Mouse (Mus musculus) hindbrain, embryonic 13.5 days (tissue): ENCODE results near the gene Sppl3. TPM values are rescaled to one million over a fixed set of nuclear protein-coding genes. Genes with fewer than 3 reads are reported as not detected.

Experiments used
- ATAC-seq: fragments of 200-750 bp; cut with Nextera tagmentation; 2 replicates; pipeline ENCODE4 v1.8.0; 2017; ENCODE audit warnings: moderate TSS enrichment; ENCODE audit not compliant: low FRiP score
- H3K27ac ChIP-seq: fragments of 300-500 bp; sonication (generic); 2 replicates; pipeline ENCODE4 v1.5.1; 2015; ENCODE audit warnings: inconsistent platforms, mild to moderate bottlenecking, moderate library complexity
- H3K27me3 ChIP-seq: fragments of 300-500 bp; sonication (generic); 2 replicates; pipeline ENCODE4 v1.6.1; 2015; ENCODE audit warnings: mild to moderate bottlenecking, inconsistent platforms
- H3K36me3 ChIP-seq: fragments of 300-500 bp; sonication (generic); 2 replicates; pipeline ENCODE4 v1.6.1; 2015; ENCODE audit warnings: mild to moderate bottlenecking, inconsistent platforms
- H3K4me1 ChIP-seq: fragments of 300-500 bp; sonication (generic); replicated peaks from 2 replicates; pipeline ENCODE4 v1.6.1; 2015; ENCODE audit warnings: inconsistent platforms
- H3K4me2 ChIP-seq: fragments of 300-500 bp; sonication (generic); 2 replicates; pipeline ENCODE4 v1.6.1; 2015; ENCODE audit warnings: inconsistent platforms, mild to moderate bottlenecking, moderate library complexity
- H3K4me3 ChIP-seq: fragments of 300-500 bp; sonication (generic); 2 replicates; pipeline ENCODE4 v1.5.1; 2015; ENCODE audit warnings: mild to moderate bottlenecking, inconsistent platforms
- H3K9ac ChIP-seq: fragments of 300-500 bp; sonication (generic); 2 replicates; pipeline ENCODE4 v1.6.1; 2015; ENCODE audit warnings: mild to moderate bottlenecking, inconsistent platforms
- H3K9me3 ChIP-seq: fragments of 300-500 bp; sonication (generic); 2 replicates; pipeline ENCODE4 v1.6.1; 2016; ENCODE audit warnings: inconsistent platforms
- WGBS: fragments of 180-500 bp; shearing (Covaris S2); methylation state at CpG from one replicate; pipeline ENCODE4 v1.1.7; 2015; 5-methylcytosine and 5-hydroxymethylcytosine counted together
- polyA plus RNA-seq: library from polyadenylated mRNA; unstranded; fragments of >200 nt; fragmentation: Nextera tagmentation; extraction: Ambion mirVana; gene quantifications from 2 replicates; pipeline ENCODE4 v1.2.1, GENCODE M21; 2015

The Sppl3 gene
- polyA plus RNA-seq, 1 experiment from 2014 or later: 15.8 TPM

DNA sequence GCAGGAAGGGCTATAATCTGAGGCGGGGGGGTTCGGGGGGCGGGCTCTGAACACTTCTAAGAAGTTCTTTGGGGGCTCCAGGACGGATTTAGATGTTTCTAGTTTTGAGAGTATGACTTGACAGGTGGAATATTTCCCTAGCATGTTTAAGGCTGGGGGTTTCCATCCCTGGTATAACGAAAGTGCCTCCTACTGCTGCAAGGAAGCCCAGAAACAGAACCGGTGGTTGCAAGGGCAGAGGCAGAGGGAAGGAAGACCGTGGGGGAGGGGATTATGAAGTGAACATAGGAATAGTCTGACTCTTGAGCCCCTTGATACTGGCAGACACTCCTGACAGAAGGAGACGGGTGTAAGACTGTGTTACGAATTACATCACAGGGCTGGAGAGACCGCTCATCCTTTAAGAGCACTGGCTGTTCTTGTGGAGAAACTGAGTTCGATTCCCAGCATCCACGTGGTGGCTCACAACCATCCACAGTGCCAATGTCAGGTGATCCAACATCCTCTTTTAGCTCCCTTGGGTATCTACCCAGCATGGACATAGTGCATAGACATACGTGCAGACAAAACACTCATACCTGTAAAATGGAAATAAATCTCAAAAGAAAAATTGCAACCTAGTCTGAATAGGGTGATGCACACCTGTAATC is 7.6 kb upstream of the Sppl3 start:
- H3K27ac ChIP-seq: no peak overlapping the region
- no peak overlapping the region for H3K9ac ChIP-seq
- no peak overlapping the region for H3K4me3 ChIP-seq
- WGBS: 80% methylated on average over 13 of the region's 13 CpGs
- no peak overlapping the region for H3K4me2 ChIP-seq
- H3K9me3 ChIP-seq: no peaks in the 10 kb centered on the region
- H3K27me3 ChIP-seq: no peaks in the 10 kb centered on the region
- ATAC-seq: no peak
- no peaks in the 10 kb centered on the region for H3K4me1 ChIP-seq
- no peaks in the 10 kb centered on the region for H3K36me3 ChIP-seq

- Histone ChIP-seq H3K36me3 (no peaks in the 10 kb centered on the region), H3K4me1 (peaks cover 17% of the 10 kb centered on the region), H3K27ac (no peak overlapping the region), H3K27me3 (no peaks in the 10 kb centered on the region), H3K9me3 (no peaks in the 10 kb centered on the region), H3K4me2 (no peak overlapping the region), H3K4me3 (no peak overlapping the region), H3K9ac (no peak overlapping the region)
- 84% methylated on average over 5 of the region's 5 CpGs for WGBS
- ATAC-seq: no peak
These were observed 3.2 kb upstream of the Sppl3 start for GRCm38 (mm10) chr5:115007768-115008167.

DNA sequence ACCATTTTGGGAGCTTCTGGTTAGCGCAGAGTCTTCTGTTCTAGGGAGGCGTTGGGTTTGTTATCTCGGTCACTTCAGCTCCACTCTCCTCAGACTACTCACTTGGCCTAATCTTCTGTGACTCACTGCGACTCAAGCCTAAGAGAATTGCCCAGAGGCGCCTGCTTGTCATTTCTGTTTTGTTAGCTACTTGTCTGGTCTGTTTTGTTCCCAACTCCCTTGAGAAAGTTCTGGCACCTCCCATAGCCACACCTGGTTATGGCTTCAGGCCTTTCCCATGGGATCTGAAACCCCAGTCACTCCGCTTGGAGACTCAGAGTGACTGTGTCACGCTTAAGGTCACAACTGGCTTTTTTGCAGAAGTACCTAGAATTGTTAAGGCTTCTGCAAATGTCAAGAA is 2.6 kb upstream of the Sppl3 start:
- WGBS: 87% methylated on average over 7 of the region's 7 CpGs
- H3K9me3 ChIP-seq: no peaks in the 10 kb centered on the region
- no peak overlapping the region for H3K4me2 ChIP-seq
- H3K9ac ChIP-seq: no peak overlapping the region
- H3K4me1 ChIP-seq: peaks cover 23% of the 10 kb centered on the region
- H3K4me3 ChIP-seq: no peak overlapping the region
- H3K36me3 ChIP-seq: no peaks in the 10 kb centered on the region
- H3K27me3 ChIP-seq: no peaks in the 10 kb centered on the region
- no peak for ATAC-seq
- H3K27ac ChIP-seq: no peak overlapping the region

DNA sequence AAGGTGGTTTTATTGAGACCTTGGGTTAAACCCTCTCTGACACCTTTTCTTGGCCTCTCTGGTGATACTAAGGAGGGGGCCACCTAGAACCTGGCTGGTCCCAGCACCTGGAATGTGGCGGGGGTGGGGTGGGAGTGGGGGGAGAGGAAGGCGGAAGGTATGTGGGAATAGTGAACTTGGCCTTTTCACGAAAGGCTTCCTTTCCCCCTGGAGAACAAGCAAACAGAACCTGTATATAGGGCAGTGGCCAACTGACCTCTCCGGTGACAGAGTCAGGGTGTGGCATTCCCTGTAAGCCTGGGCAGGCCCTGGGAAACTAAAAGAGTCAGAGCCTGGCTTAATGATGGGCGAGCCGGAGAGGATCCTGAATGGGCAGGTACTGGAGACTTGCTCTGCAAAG is 1.8 kb upstream of the Sppl3 start:
- Histone ChIP-seq H3K36me3 (no peaks in the 10 kb centered on the region), H3K27me3 (no peaks in the 10 kb centered on the region), H3K4me2 (no peak overlapping the region), H3K27ac (no peak overlapping the region), H3K9me3 (no peaks in the 10 kb centered on the region), H3K4me1 (peaks cover 28% of the 10 kb centered on the region), H3K4me3 (no peak overlapping the region), H3K9ac (no peak overlapping the region)
- WGBS: 87% methylated on average over 6 of the region's 6 CpGs
- no peak for ATAC-seq

DNA sequence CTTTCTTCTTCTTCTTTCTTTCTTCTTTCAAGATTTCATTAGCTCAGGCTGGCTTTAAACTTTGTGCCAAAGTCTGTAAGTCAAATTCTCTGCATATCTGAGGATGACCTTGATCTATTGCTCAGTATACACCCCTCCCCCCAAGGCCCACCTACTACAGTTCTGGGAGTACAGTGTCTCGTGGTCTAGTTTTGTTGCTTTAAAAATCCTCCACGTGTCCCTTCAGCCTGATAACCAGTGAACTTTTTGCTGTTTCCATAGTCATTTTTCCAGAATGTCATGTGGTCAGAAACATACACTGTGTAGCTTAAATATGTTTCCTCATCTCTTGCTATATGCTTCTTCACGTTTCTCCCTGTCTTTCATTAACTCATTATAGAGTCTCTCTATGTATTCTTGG is 976 bp upstream of the Sppl3 start:
- 62% methylated on average over 3 of the region's 3 CpGs for WGBS
- no peaks in the 10 kb centered on the region for H3K27me3 ChIP-seq
- no peaks in the 10 kb centered on the region for H3K36me3 ChIP-seq
- H3K9me3 ChIP-seq: no peaks in the 10 kb centered on the region
- H3K4me1 ChIP-seq: peaks cover 35% of the 10 kb centered on the region
- no peak for ATAC-seq
- peak overlapping the region; percentile 95; the same call in 1 of the 2 replicates for H3K27ac ChIP-seq
- peak overlapping the region; percentile 75 for H3K4me2 ChIP-seq
- peak overlapping the region; percentile 100; the same call in 1 of the 2 replicates for H3K4me3 ChIP-seq
- peak overlapping the region; percentile 98 for H3K9ac ChIP-seq

- Histone ChIP-seq H3K4me1 (peaks cover 40% of the 10 kb centered on the region), H3K9ac (peak overlapping the region; percentile 98), H3K4me3 (peak overlapping the region; percentile 100), H3K27me3 (no peaks in the 10 kb centered on the region), H3K36me3 (no peaks in the 10 kb centered on the region), H3K27ac (peak overlapping the region; percentile 95), H3K9me3 (no peaks in the 10 kb centered on the region), H3K4me2 (peak overlapping the region; percentile 94)
- peak; percentile 63 for ATAC-seq
- 0% methylated on average over 46 of the region's 57 CpGs for WGBS
These were observed 231 bp downstream of the Sppl3 start for GRCm38 (mm10) chr5:115011217-115011518.

DNA sequence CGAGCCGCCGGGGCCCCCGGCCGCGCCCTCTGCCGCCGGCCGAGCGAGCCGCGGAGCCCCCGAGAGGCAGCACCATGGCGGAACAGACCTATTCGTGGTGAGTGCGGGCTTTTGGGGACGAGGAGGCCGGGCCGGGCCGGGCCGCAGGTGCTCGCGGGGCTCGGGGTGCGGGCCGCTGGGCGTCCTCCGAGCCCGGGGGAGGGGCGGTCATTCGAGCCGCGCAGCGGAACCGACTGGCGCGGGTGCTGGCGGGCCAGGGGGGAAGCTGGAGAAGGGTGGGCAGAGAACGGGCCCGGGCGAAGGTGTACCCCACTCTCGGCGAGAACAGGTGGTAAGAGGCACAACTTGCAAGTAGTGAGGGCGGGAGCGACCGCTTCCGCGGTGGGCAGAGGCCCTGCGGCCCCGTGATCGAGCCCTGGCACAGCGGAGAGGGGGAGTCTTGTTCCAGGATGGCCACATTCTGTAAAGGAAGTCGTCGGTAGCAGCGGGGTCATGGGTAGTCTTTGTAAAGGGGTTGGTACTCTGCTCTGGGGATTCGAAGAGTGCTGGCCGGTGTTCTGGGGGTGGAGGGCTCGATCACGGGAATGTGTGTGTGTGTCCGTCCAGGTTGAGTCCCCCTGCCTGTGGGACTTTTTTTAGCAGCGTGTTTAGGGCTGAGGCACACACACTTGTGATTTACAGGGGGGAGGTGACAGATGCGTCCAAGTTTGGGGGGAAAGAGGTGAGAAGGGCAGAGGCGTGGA is 753 bp downstream of the Sppl3 start:
- H3K4me2 ChIP-seq: peak overlapping the region; percentile 94
- peak; percentile 36 for ATAC-seq
- H3K36me3 ChIP-seq: no peaks in the 10 kb centered on the region
- H3K9me3 ChIP-seq: no peaks in the 10 kb centered on the region
- WGBS: under 1% methylated on average over 63 of the region's 63 CpGs
- H3K27ac ChIP-seq: peak overlapping the region; percentile 95
- peak overlapping the region; percentile 100 for H3K4me3 ChIP-seq
- peaks cover 41% of the 10 kb centered on the region for H3K4me1 ChIP-seq
- peak overlapping the region; percentile 98 for H3K9ac ChIP-seq
- no peaks in the 10 kb centered on the region for H3K27me3 ChIP-seq

DNA sequence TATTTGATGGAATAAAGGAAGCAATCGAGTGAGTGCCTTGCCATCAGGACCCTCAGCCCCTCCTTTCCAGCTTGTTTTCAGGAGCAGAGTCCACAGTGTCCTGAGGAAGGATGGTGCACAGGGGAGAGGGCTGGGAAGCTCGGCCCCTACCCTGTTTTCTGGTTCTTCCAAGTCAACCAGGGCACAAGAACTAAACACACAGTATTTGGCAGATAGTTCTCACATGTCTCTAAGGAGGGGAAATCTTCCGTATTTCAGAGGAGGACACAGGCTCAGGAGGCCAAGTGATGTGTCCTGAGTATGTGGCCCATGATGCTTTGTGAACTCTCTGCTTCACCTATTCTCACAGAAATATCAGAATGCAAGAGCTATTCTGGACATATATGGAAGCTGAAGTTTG is 2.5 kb downstream of the Sppl3 start:
- peak overlapping the region; percentile 94 for H3K4me2 ChIP-seq
- peaks cover 43% of the 10 kb centered on the region for H3K4me1 ChIP-seq
- H3K27ac ChIP-seq: no peak overlapping the region
- H3K9me3 ChIP-seq: no peaks in the 10 kb centered on the region
- peak overlapping the region; percentile 100; the same call in 1 of the 2 replicates for H3K4me3 ChIP-seq
- no peaks in the 10 kb centered on the region for H3K36me3 ChIP-seq
- ATAC-seq: no peak
- no peaks in the 10 kb centered on the region for H3K27me3 ChIP-seq
- WGBS: 67% methylated on average over 3 of the region's 3 CpGs
- H3K9ac ChIP-seq: 0 out of 2 replicates have a peak overlapping the region, but pooled peaks have one; percentile 8

DNA sequence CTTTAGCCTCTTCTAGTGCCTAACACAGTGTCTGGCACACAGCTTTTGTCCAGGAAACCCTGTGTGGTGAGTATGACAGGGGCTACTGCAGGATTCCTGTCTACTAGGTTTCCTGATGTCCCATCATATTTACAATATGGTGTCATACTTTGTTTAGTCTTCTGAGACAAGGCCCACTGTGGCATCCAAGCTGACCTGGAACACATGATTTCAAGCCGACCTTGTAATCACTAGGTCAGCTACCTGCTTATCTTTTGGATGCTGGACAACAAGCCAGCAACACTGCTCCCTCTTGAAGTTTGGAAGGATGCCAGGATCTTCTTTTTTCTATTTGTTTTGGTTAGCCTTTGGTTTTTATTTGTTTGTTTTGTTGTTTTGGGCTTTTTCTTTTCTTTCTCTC is 3.6 kb downstream of the Sppl3 start:
- no peak for ATAC-seq
- peaks cover 48% of the 10 kb centered on the region for H3K4me1 ChIP-seq

DNA sequence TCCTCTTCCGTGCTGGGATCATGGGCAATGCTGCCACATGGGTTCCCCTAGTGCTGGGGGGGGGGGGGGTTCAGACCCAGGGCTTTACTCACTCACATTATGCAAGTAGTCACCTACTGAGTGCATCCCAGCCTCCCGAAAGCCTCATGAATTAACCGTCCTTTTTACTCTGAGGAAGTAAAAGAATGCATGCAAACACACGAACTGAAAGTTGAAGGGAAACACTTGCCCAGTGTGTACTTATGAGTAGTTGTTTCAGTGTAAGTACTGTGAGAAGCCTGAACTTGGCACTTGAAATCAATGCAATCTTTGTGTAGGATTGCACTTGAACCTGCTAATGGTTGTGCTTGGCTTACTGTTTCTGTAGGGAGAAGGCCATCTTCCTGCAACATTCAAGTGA is 4.2 kb downstream of the Sppl3 start:
- H3K27ac ChIP-seq: no peak overlapping the region
- no peaks in the 10 kb centered on the region for H3K27me3 ChIP-seq
- no peaks in the 10 kb centered on the region for H3K9me3 ChIP-seq
- peaks cover 44% of the 10 kb centered on the region for H3K4me1 ChIP-seq
- ATAC-seq: no peak
- WGBS: 55% methylated on average over 4 of the region's 4 CpGs
- H3K9ac ChIP-seq: no peak overlapping the region
- H3K36me3 ChIP-seq: no peaks in the 10 kb centered on the region
- no peak overlapping the region for H3K4me2 ChIP-seq
- no peak overlapping the region for H3K4me3 ChIP-seq

More for the DNA sequence above, 3.6 kb downstream of the Sppl3 start:
- WGBS: 74% methylated on average over 1 of the region's 1 CpGs
- Histone ChIP-seq H3K4me3 (no peak overlapping the region), H3K9me3 (no peaks in the 10 kb centered on the region), H3K4me2 (no peak overlapping the region), H3K27me3 (no peaks in the 10 kb centered on the region), H3K27ac (no peak overlapping the region), H3K36me3 (no peaks in the 10 kb centered on the region), H3K9ac (no peak overlapping the region)

DNA sequence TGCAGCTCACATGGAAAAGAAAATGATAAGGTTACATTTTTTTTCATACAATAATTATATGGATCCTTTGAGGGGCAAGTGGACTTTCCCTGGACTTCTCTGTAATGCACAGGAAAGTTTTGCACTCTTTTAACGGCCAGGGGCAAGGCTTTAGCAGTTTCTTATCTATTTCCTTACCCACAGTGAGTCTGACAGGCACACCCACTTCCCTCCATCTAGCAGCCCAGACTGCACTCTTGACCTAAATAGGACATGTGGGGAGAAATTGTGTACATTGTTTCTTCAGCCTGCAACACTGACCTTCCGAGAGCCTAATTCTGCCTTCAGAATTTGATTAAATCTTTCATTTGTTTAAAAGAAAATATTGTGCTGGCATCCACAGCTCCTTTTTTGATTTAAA is 7.3 kb downstream of the Sppl3 start:
- Histone ChIP-seq H3K4me1 (peaks cover 25% of the 10 kb centered on the region), H3K27ac (no peak overlapping the region), H3K4me3 (no peak overlapping the region), H3K9me3 (no peaks in the 10 kb centered on the region), H3K36me3 (no peaks in the 10 kb centered on the region), H3K27me3 (no peaks in the 10 kb centered on the region), H3K9ac (no peak overlapping the region), H3K4me2 (no peak overlapping the region)
- ATAC-seq: no peak
- 84% methylated on average over 2 of the region's 2 CpGs for WGBS

GRCm38 (mm10) chr5:115018813-115019212 is 7.9 kb downstream of the Sppl3 start:
- H3K4me3 ChIP-seq: no peak overlapping the region
- H3K27ac ChIP-seq: no peak overlapping the region
- no peak overlapping the region for H3K9ac ChIP-seq
- 84% methylated on average over 4 of the region's 4 CpGs for WGBS
- no peaks in the 10 kb centered on the region for H3K27me3 ChIP-seq
- no peak for ATAC-seq
- no peaks in the 10 kb centered on the region for H3K9me3 ChIP-seq
- no peak overlapping the region for H3K4me2 ChIP-seq
- no peaks in the 10 kb centered on the region for H3K36me3 ChIP-seq
- peaks cover 20% of the 10 kb centered on the region for H3K4me1 ChIP-seq

DNA sequence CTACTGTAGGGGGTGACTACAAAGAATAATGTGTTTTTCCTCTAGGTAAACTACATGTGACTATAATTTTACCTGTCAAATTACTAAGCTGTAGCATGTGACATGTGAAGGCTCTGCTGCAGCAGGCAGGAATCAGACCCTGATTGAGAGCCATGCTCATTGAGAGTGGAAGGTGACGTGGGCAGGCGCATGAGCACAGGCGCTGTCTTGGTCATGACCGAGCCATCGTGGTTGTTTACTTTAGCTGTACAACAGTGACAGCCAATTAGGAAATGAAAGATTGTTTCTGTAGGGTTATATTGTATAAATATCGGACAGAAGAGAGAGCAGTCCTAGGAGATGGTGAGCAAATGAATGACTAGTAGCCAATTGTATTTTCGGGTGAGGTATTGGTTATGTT is 11.1 kb downstream of the Sppl3 start:
- 93% methylated on average over 7 of the region's 7 CpGs for WGBS
- H3K27me3 ChIP-seq: no peaks in the 10 kb centered on the region
- no peaks in the 10 kb centered on the region for H3K9me3 ChIP-seq
- H3K4me3 ChIP-seq: no peak overlapping the region
- ATAC-seq: no peak
- H3K27ac ChIP-seq: no peak overlapping the region
- no peak overlapping the region for H3K4me2 ChIP-seq
- peaks cover 18% of the 10 kb centered on the region for H3K4me1 ChIP-seq
- no peaks in the 10 kb centered on the region for H3K36me3 ChIP-seq
- no peak overlapping the region for H3K9ac ChIP-seq
